Mouse (Mus musculus): ENCODE data around the gene Sema3e. TPM values are rescaled to one million over a fixed set of nuclear protein-coding genes. Genes with fewer than 3 reads are reported as not detected.

The Sema3e gene
- under 1 TPM; 0.19 to 0.32 (median 0.23) TPM for total RNA-seq (2022)

GRCm38 (mm10) chr5:14025205-14026124, at the start of gene Sema3e:
TSS of gene Sema3e (plus strand) at chr5:14025276.
- DNase-seq (ENCODE audit: low spot score), result no peak

- no peak for DNase-seq (ENCODE audit: low spot score)
Observed at GRCm38 (mm10) chr5:13977576-13977975, 47.5 kb upstream of the Sema3e start.

GRCm38 (mm10) chr5:13979156-13979555, 45.9 kb upstream of the Sema3e start:
- no peak for DNase-seq (ENCODE audit: low spot score)

- DNase-seq (ENCODE audit: low spot score), result no peak
Observed at GRCm38 (mm10) chr5:13982417-13983054, 42.5 kb upstream of the Sema3e start.

GRCm38 (mm10) chr5:13983608-13984007, 41.5 kb upstream of the Sema3e start:
- no peak for DNase-seq (ENCODE audit: low spot score)

- no peak for DNase-seq (ENCODE audit: low spot score)
Observed at GRCm38 (mm10) chr5:13985669-13986068, 39.4 kb upstream of the Sema3e start.

- no peak for DNase-seq (ENCODE audit: low spot score)
Observed at GRCm38 (mm10) chr5:13987123-13987522, 38.0 kb upstream of the Sema3e start.

- no peak for DNase-seq (ENCODE audit: low spot score)
Observed at GRCm38 (mm10) chr5:13988023-13988422, 37.1 kb upstream of the Sema3e start.

GRCm38 (mm10) chr5:13992734-13993396, 32.2 kb upstream of the Sema3e start:
- DNase-seq (ENCODE audit: low spot score), result no peak

GRCm38 (mm10) chr5:14028341-14028740, 3.3 kb downstream of the Sema3e start:
- no peak for DNase-seq (ENCODE audit: low spot score)

- DNase-seq (ENCODE audit: low spot score), result no peak
Observed at GRCm38 (mm10) chr5:14030796-14031195, 5.7 kb downstream of the Sema3e start.

- no peak for DNase-seq (ENCODE audit: low spot score)
Observed at GRCm38 (mm10) chr5:14032056-14032455, 7.0 kb downstream of the Sema3e start.

- no peak for DNase-seq (ENCODE audit: low spot score)
Observed at GRCm38 (mm10) chr5:14033302-14033701, 8.2 kb downstream of the Sema3e start.

- no peak for DNase-seq (ENCODE audit: low spot score)
Observed at GRCm38 (mm10) chr5:14038813-14039496, 13.9 kb downstream of the Sema3e start.

- DNase-seq (ENCODE audit: low spot score), result no peak
Observed at GRCm38 (mm10) chr5:14040208-14040607, 15.1 kb downstream of the Sema3e start.

- DNase-seq (ENCODE audit: low spot score), result no peak
Observed at GRCm38 (mm10) chr5:14043116-14043515, 18.0 kb downstream of the Sema3e start.

GRCm38 (mm10) chr5:14043983-14044382, 18.9 kb downstream of the Sema3e start:
- DNase-seq (ENCODE audit: low spot score), result no peak

- DNase-seq (ENCODE audit: low spot score), result no peak
Observed at GRCm38 (mm10) chr5:14048660-14049059, 23.6 kb downstream of the Sema3e start.

- no peak for DNase-seq (ENCODE audit: low spot score)
Observed at GRCm38 (mm10) chr5:14054472-14054871, 29.4 kb downstream of the Sema3e start.

GRCm38 (mm10) chr5:14059895-14060553, 34.9 kb downstream of the Sema3e start:
- no peak for DNase-seq (ENCODE audit: low spot score)

- DNase-seq (ENCODE audit: low spot score), result no peak
Observed at GRCm38 (mm10) chr5:14062918-14063481, 37.9 kb downstream of the Sema3e start.
